18 mouse cellular contexts compared by ENCODE assay signal in genomic region chr3:152558106-152558505, GRCm38 (mm10).
A peak's percentile ranks its signal among the peaks of the same experiment; 100 is the strongest.
DNase-seq lines count a peak whose midpoint lies in the region; ATAC-seq lines count a peak whose summit lies in the region.
"Had no signal": no experiment of that assay in that cellular context is flagged by ENCODE, and none has a peak within 500 bp of the region (broad histone marks: within the 10 kb centered on the region; RNA-seq: fewer than 3 reads in every experiment).

No protein-coding gene starts in this region.

- H3K4me2 ChIP-seq in kidney, embryonic 16.5 days (replicated peaks; ENCODE audit: low read depth, low read length), result 0 out of 2 replicates have a peak overlapping the region, but pooled peaks have one; percentile 10
- peak overlapping the region; percentile 51 for H3K4me2 ChIP-seq in liver, embryonic 12.5 days
- no peak overlapping the region for H3K4me2 ChIP-seq in neural tube, embryonic 15.5 days
- H3K4me2 ChIP-seq: forebrain, embryonic 15.5 days; hindbrain, embryonic 13.5 days; midbrain, embryonic 12.5 days had no signal

- H3K9ac ChIP-seq in kidney, embryonic 16.5 days (replicated peaks; ENCODE audit: low read length), result no peak overlapping the region
- H3K9ac ChIP-seq in liver, embryonic 12.5 days, result no peak overlapping the region
- no peak overlapping the region for H3K9ac ChIP-seq in neural tube, embryonic 15.5 days (replicated peaks)
- H3K9ac ChIP-seq: forebrain, embryonic 15.5 days; hindbrain, embryonic 13.5 days; midbrain, embryonic 12.5 days had no signal

- no peak overlapping the region for H3K27ac ChIP-seq in kidney, embryonic 16.5 days (ENCODE audit: low read length)
- peak overlapping the region; percentile 66 for H3K27ac ChIP-seq in liver, embryonic 12.5 days
- H3K27ac ChIP-seq in neural tube, embryonic 15.5 days (replicated peaks), result no peak overlapping the region
- H3K27ac ChIP-seq: forebrain, embryonic 15.5 days; heart, adult 2 months; hindbrain, embryonic 13.5 days; limb, embryonic 10.5 days; midbrain, embryonic 12.5 days had no signal

- no peak overlapping the region for H3K4me3 ChIP-seq in kidney, embryonic 16.5 days (ENCODE audit: low read length)
- peak overlapping the region; percentile 21; the same call in 1 of the 2 replicates for H3K4me3 ChIP-seq in liver, embryonic 12.5 days
- no peak overlapping the region for H3K4me3 ChIP-seq in neural tube, embryonic 15.5 days (replicated peaks)
- H3K4me3 ChIP-seq: forebrain, embryonic 15.5 days; heart, adult 2 months; hindbrain, embryonic 13.5 days; limb, embryonic 10.5 days; midbrain, embryonic 12.5 days had no signal

- 61% methylated on average over 10 of the region's 10 CpGs for WGBS in kidney, embryonic 16.5 days
- 49% methylated on average over 10 of the region's 10 CpGs for WGBS in liver, embryonic 12.5 days (ENCODE audit: insufficient replicate concordance)
- WGBS in neural tube, embryonic 15.5 days, result 62% methylated on average over 10 of the region's 10 CpGs

- ATAC-seq in kidney, embryonic 16.5 days (ENCODE audit: low FRiP score, low TSS enrichment), result no peak
- ATAC-seq in liver, embryonic 12.5 days, result no peak; the same call in none of the 2 replicates
- ATAC-seq in megakaryocyte-erythroid progenitor cell, adult 5-6 weeks (replicated peaks; ENCODE audit: low FRiP score, low TSS enrichment, poor library complexity, severe bottlenecking), result 0 out of 2 replicates have a peak, but pooled peaks have one; percentile 1
- no peak for ATAC-seq in neural tube, embryonic 15.5 days (ENCODE audit: low FRiP score)
- ATAC-seq in granulocyte monocyte progenitor cell, adult 5-6 weeks (replicated peaks; ENCODE audit: poor library complexity, severe bottlenecking), result no peak
- ATAC-seq: forebrain, embryonic 15.5 days had no signal

- no peak for DNase-seq in kidney, adult 18-20 months
- peak; percentile 40 for DNase-seq in MEL-GATA-1-ER (ENCODE audit: extremely low read depth, low read depth)
- no peak for DNase-seq in thymus, adult 18-20 months
- DNase-seq: cerebellum, adult 8-10 months; cerebellum, postnatal 36 days; heart, adult 2 months; right cerebral cortex, postnatal 14 days; thymus, adult 2 months had no signal

- H3K27me3 ChIP-seq in kidney, embryonic 16.5 days (ENCODE audit: insufficient read depth, low read length), result no peaks in the 10 kb centered on the region
- no peaks in the 10 kb centered on the region for H3K27me3 ChIP-seq in liver, embryonic 12.5 days (replicated peaks)
- no peaks in the 10 kb centered on the region for H3K27me3 ChIP-seq in neural tube, embryonic 15.5 days (replicated peaks)
- H3K27me3 ChIP-seq: forebrain, embryonic 15.5 days; hindbrain, embryonic 13.5 days; midbrain, embryonic 12.5 days had no signal

- no peaks in the 10 kb centered on the region for H3K9me3 ChIP-seq in kidney, embryonic 16.5 days (ENCODE audit: low read length)
- no peaks in the 10 kb centered on the region for H3K9me3 ChIP-seq in liver, embryonic 12.5 days (replicated peaks)
- H3K9me3 ChIP-seq in neural tube, embryonic 15.5 days (replicated peaks), result no peaks in the 10 kb centered on the region
- H3K9me3 ChIP-seq: forebrain, embryonic 15.5 days; G1E; hindbrain, embryonic 13.5 days; limb, embryonic 10.5 days; midbrain, embryonic 12.5 days had no signal

- H3K36me3 ChIP-seq in kidney, embryonic 16.5 days (ENCODE audit: insufficient read depth, low read length), result no peaks in the 10 kb centered on the region
- no peaks in the 10 kb centered on the region for H3K36me3 ChIP-seq in liver, embryonic 12.5 days
- H3K36me3 ChIP-seq in neural tube, embryonic 15.5 days, result no peaks in the 10 kb centered on the region
- H3K36me3 ChIP-seq: forebrain, embryonic 15.5 days; G1E; hindbrain, embryonic 13.5 days; limb, embryonic 10.5 days; midbrain, embryonic 12.5 days had no signal

- no peaks in the 10 kb centered on the region for H3K4me1 ChIP-seq in kidney, embryonic 16.5 days (ENCODE audit: insufficient read depth, low read length)
- H3K4me1 ChIP-seq in liver, embryonic 12.5 days, result peaks cover 45% of the 10 kb centered on the region
- H3K4me1 ChIP-seq in neural tube, embryonic 15.5 days, result no peaks in the 10 kb centered on the region
- H3K4me1 ChIP-seq: forebrain, embryonic 15.5 days; hindbrain, embryonic 13.5 days; midbrain, embryonic 12.5 days had no signal
